Mouse (Mus musculus): Measurements from ENCODE around the gene Cd101.

Cd101 gene

GRCm38 (mm10) chr3:101037984-101038545 lies 8.7 kb upstream of the Cd101 start:
- no peak for DNase-seq

GRCm38 (mm10) chr3:101036001-101036400 lies 6.6 kb upstream of the Cd101 start:
- DNase-seq: no peak

- DNase-seq: no peak
Observed at GRCm38 (mm10) chr3:101034509-101034908, 5.2 kb upstream of the Cd101 start.

- no peak for DNase-seq
Observed at GRCm38 (mm10) chr3:101033644-101034043, 4.3 kb upstream of the Cd101 start.

- no peak for DNase-seq
Observed at GRCm38 (mm10) chr3:101031456-101032142, 2.2 kb upstream of the Cd101 start.

- DNase-seq: no peak
Observed at GRCm38 (mm10) chr3:101030630-101031029, 1.3 kb upstream of the Cd101 start.

- DNase-seq: no peak
Observed at GRCm38 (mm10) chr3:101026741-101027140, 2.6 kb downstream of the Cd101 start.

GRCm38 (mm10) chr3:101022967-101023366 lies 6.4 kb downstream of the Cd101 start:
- no peak for DNase-seq

GRCm38 (mm10) chr3:101021481-101022051 lies 7.8 kb downstream of the Cd101 start:
- DNase-seq: no peak

GRCm38 (mm10) chr3:101021073-101021472 lies 8.3 kb downstream of the Cd101 start:
- no peak for DNase-seq

GRCm38 (mm10) chr3:101018494-101018893 lies 10.9 kb downstream of the Cd101 start:
- no peak for DNase-seq

- DNase-seq: no peak
Observed at GRCm38 (mm10) chr3:101016050-101016449, 13.3 kb downstream of the Cd101 start.

GRCm38 (mm10) chr3:101015254-101015653 lies 14.1 kb downstream of the Cd101 start:
- DNase-seq: no peak

GRCm38 (mm10) chr3:101013536-101013935 lies 15.8 kb downstream of the Cd101 start:
- no peak for DNase-seq

- no peak for DNase-seq
Observed at GRCm38 (mm10) chr3:101013005-101013404, 16.4 kb downstream of the Cd101 start.

- DNase-seq: peak; percentile 64
Observed at GRCm38 (mm10) chr3:101012597-101012996, 16.8 kb downstream of the Cd101 start.

- DNase-seq: peak; percentile 81
Observed at GRCm38 (mm10) chr3:101012131-101012571, 17.2 kb downstream of the Cd101 start.

GRCm38 (mm10) chr3:101011203-101011600 lies 18.2 kb downstream of the Cd101 start:
- no peak for DNase-seq

GRCm38 (mm10) chr3:101010589-101011202 lies 18.7 kb downstream of the Cd101 start:
- no peak for DNase-seq

- no peak for DNase-seq
Observed at GRCm38 (mm10) chr3:101007112-101007782, 22.1 kb downstream of the Cd101 start.

GRCm38 (mm10) chr3:101005392-101005791 lies 24.0 kb downstream of the Cd101 start:
- DNase-seq: no peak

GRCm38 (mm10) chr3:101003575-101004356 lies 25.6 kb downstream of the Cd101 start:
- DNase-seq: peak; percentile 53
